Mouse (Mus musculus) embryonic fibroblast, embryonic 13.5 days (primary cell): ENCODE measurements around the gene Mmd. TPM values are rescaled to one million over a fixed set of nuclear protein-coding genes. Genes with fewer than 3 reads are reported as not detected.

Source experiments
- H3K27ac ChIP-seq: 2 replicates; pipeline ENCODE4 v1.5.1; 2012; ENCODE audit warnings: low read length, control low read depth, inconsistent platforms; ENCODE audit not compliant: insufficient read depth
- H3K4me1 ChIP-seq: 2 replicates; pipeline ENCODE4 v1.6.1; 2011; ENCODE audit warnings: low read length; ENCODE audit not compliant: control insufficient read depth, insufficient read depth
- H3K4me3 ChIP-seq: 2 replicates; pipeline ENCODE4 v1.5.1; 2011; ENCODE audit warnings: mild to moderate bottlenecking, control low read depth, low read length; ENCODE audit not compliant: insufficient read depth
- CTCF ChIP-seq: IDR thresholded peaks from 2 replicates; pipeline ENCODE4 v1.5.1; 2011; ENCODE audit warnings: mild to moderate bottlenecking, control low read depth, low read length, moderate library complexity, borderline replicate concordance; ENCODE audit not compliant: insufficient read depth
- POLR2A ChIP-seq: IDR thresholded peaks from 2 replicates; pipeline ENCODE4 v1.6.1; 2011; ENCODE audit warnings: low read depth, mild to moderate bottlenecking, control low read depth, low read length, moderate library complexity
- polyA plus RNA-seq: library from polyadenylated mRNA; stranded (reverse); fragments of >200 nt; gene quantifications from 2 replicates; pipeline ENCODE4 v1.2.4, GENCODE M21; 2011; ENCODE audit warnings: low read depth; ENCODE audit not compliant: missing spikeins, insufficient read length

Mmd gene
- polyA plus RNA-seq, 1 experiment: 43.4 TPM

GRCm38 (mm10) chr11:90317482-90317881 is 68.2 kb downstream of the Mmd start:
- Histone ChIP-seq H3K4me3 (no peak overlapping the region), H3K27ac (no peak overlapping the region), H3K4me1 (no peaks in the 10 kb centered on the region)
- no peak for TF ChIP-seq CTCF
- no peak for TF ChIP-seq POLR2A

- no peak overlapping the region for H3K4me3 ChIP-seq
- no peaks in the 10 kb centered on the region for H3K4me1 ChIP-seq
- no peak overlapping the region for H3K27ac ChIP-seq
- TF ChIP-seq CTCF (no peak), POLR2A (no peak)
Measured at GRCm38 (mm10) chr11:90320922-90321321, 71.7 kb downstream of the Mmd start.

- Histone ChIP-seq H3K4me3 (no peak overlapping the region), H3K4me1 (no peaks in the 10 kb centered on the region), H3K27ac (no peak overlapping the region)
- TF ChIP-seq POLR2A (no peak), CTCF (no peak)
Measured at GRCm38 (mm10) chr11:90324597-90324996, 75.3 kb downstream of the Mmd start.

DNA sequence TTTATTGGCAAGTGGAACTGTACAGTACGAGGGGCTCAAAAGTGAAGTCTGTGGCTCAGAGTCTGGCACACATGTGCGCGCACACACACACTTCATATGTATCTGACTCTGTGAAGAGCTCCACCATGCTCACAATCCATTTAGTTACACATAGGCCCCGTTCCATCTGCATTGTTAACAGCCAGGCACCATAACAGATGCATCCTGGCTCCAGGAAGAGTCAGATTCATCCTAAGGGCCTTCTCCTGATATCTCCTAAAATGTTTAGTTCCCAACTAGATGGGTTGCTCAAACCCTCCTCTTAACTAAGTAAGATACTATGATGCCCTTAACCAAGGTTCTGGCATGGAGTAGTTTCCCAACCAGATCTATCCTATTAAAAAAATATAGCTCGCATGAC is 76.9 kb downstream of the Mmd start:
- TF ChIP-seq CTCF (no peak), POLR2A (no peak)
- Histone ChIP-seq H3K4me3 (no peak overlapping the region), H3K4me1 (no peaks in the 10 kb centered on the region), H3K27ac (no peak overlapping the region)

DNA sequence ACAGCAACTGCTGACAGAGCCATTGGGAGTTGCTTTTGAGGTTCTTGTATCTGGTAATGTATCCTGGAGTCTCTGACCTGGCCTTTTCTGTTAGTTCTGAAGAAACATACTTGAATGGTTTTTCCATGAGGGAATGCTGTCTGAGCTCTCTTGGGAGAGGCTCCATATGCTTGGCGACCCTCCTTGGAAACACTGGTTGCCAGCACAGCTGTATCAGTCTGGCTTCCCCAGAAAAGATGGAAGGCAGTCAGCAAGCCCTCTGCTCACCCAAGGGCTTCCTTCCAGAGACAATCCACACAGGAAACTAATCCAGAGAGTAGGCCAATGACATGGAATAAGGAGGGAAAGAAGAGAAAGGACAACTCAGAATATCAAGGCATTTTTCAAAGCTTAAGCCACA is 77.6 kb downstream of the Mmd start:
- no peak overlapping the region for H3K27ac ChIP-seq
- TF ChIP-seq POLR2A: no peak
- TF ChIP-seq CTCF: no peak
- H3K4me1 ChIP-seq: no peaks in the 10 kb centered on the region
- no peak overlapping the region for H3K4me3 ChIP-seq

Other genes starting within 250 kb of the Mmd start
- gene Pctp, start 246.6 kb upstream of the Mmd start, polyA plus RNA-seq: 3.8 and 4.1 TPM in 2 replicates
- 1.7 and 6.4 TPM in 2 replicates for gene Tmem100, start 219.1 kb upstream of the Mmd start, polyA plus RNA-seq
- gene Gm45716, start 61.8 kb upstream of the Mmd start, polyA plus RNA-seq: 0.68 and 2.5 TPM in 2 replicates
- 0.62 and 2.8 TPM in 2 replicates for gene Hlf, start 141.4 kb downstream of the Mmd start, polyA plus RNA-seq